Mouse (Mus musculus) thymus, adult 2 months (tissue): ENCODE measurements at regions not wholly inside any gene's neighbourhood (a gene's known extent, or its start where the extent isn't known, plus 50 kb on each side); places are given as distances from the start of the nearest gene placed in this dataset.

Experiments used
- DNase-seq: peaks from one replicate; pipeline ENCODE4 v3.0.0; 2021
- H3K27ac ChIP-seq: fragments of 200-500 bp; 2 replicates; pipeline ENCODE4 v1.5.1; 2012; ENCODE audit warnings: low read length, control low read depth; ENCODE audit not compliant: control insufficient read depth, insufficient read depth
- H3K27me3 ChIP-seq: fragments of 200-500 bp; 2 replicates; pipeline ENCODE4 v1.6.1; 2012; ENCODE audit warnings: mild to moderate bottlenecking, low read length, moderate library complexity, mixed read lengths; ENCODE audit not compliant: control insufficient read depth, insufficient read depth
- H3K36me3 ChIP-seq: fragments of 200-500 bp; 2 replicates; pipeline ENCODE4 v1.6.1; 2012; ENCODE audit warnings: mild to moderate bottlenecking, low read length, moderate library complexity; ENCODE audit not compliant: control insufficient read depth, insufficient read depth
- H3K4me1 ChIP-seq: fragments of 200-500 bp; replicated peaks from 2 replicates; pipeline ENCODE4 v1.6.1; 2012; ENCODE audit warnings: low read length; ENCODE audit not compliant: control insufficient read depth, insufficient read depth
- H3K4me3 ChIP-seq: fragments of 200-500 bp; 2 replicates; pipeline ENCODE4 v1.5.1; 2012; ENCODE audit warnings: mild to moderate bottlenecking, low read length, control low read depth, moderate library complexity; ENCODE audit not compliant: control insufficient read depth, insufficient read depth
- CTCF ChIP-seq: fragments of 200-500 bp; IDR thresholded peaks from 2 replicates; pipeline ENCODE4 v1.5.1; 2012; ENCODE audit warnings: mild to moderate bottlenecking, control low read depth, low read length, moderate library complexity, borderline replicate concordance; ENCODE audit not compliant: control insufficient read depth, poor library complexity, insufficient read depth; ENCODE audit errors: extremely low read depth
- POLR2A ChIP-seq: fragments of 200-500 bp; IDR thresholded peaks from 2 replicates; pipeline ENCODE4 v1.6.1; 2012; ENCODE audit warnings: mild to moderate bottlenecking, low read length, control low read depth, moderate library complexity; ENCODE audit not compliant: control insufficient read depth, poor library complexity, insufficient read depth; ENCODE audit errors: extremely low read depth
- WGBS: fragments of 180-500 bp; shearing (Covaris S2); methylation state at CpG from one replicate; pipeline ENCODE4 v1.1.7; 2018; 5-methylcytosine and 5-hydroxymethylcytosine counted together

DNA sequence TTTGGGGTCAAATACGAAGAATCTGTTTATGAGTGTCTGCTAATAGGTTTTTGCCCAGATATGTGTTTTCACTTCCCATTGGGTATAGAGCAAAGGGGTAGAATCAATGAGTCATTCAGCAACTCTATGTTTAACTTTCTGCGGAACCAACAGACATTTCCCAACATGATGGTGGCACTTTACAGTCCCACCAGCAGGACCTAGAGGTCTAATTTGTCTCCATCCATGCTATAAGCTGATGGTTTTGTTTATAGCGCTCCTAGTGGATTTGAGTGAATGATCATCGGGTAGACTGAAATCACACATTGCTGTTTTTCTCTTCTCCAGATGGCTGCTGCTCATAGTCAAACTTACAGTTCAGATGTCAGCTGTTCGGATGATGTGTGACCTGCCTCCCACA lies 99.7 kb upstream of the Arid5b start:
- Histone ChIP-seq H3K4me1 (no peaks in the 10 kb centered on the region), H3K27me3 (no peaks in the 10 kb centered on the region), H3K27ac (no peak overlapping the region), H3K4me3 (no peak overlapping the region), H3K36me3 (no peaks in the 10 kb centered on the region)
- 93% methylated on average over 5 of the region's 5 CpGs for WGBS
- no peak for DNase-seq
- TF ChIP-seq CTCF: no peak
- TF ChIP-seq POLR2A: no peak

DNA sequence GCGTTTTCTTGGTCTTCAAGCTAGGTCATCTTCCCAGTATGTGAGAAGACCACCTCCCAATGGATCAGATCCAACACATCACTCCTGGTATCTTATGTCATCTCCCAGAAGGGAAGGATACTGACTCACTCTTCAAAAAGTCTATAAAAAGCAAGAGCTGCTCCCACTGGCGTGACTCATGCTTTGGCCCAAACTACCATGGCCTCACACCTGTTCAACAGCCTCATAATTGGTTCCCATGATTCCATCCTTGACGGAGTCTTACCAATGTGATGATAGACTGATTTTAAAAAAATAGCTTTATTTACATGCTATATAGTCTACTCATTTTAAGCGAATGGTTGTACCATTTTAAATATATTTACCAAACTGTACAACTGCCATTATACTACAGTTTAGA lies 98.9 kb upstream of the Arid5b start:
- no peaks in the 10 kb centered on the region for H3K4me1 ChIP-seq
- WGBS: 96% methylated on average over 4 of the region's 4 CpGs

DNA sequence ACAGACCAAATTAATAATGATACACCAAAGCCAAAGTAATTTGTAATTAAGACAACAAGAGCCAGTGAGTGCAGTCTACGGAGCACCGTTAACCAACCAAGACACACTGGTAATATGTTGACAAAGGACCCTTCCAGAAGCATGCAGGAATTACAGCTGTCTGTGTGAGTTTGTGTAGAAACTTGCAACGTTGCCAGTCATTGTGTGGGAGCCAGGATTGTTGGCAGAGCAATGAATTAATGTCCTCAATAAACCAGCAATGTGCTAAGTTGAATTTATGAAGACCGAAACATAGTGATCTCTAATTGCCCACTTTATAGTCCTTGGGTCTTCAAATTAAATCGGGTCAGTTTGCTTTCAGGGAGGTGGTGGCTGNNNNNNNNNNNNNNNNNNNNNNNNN lies 95.3 kb upstream of the Arid5b start:
- DNase-seq: no peak
- H3K4me1 ChIP-seq: no peaks in the 10 kb centered on the region
- WGBS: 92% methylated on average over 5 of the region's 5 CpGs
- H3K27ac ChIP-seq: no peak overlapping the region
- no peak for TF ChIP-seq CTCF
- H3K27me3 ChIP-seq: no peaks in the 10 kb centered on the region
- H3K4me3 ChIP-seq: no peak overlapping the region
- no peaks in the 10 kb centered on the region for H3K36me3 ChIP-seq

More for the DNA sequence above, 98.9 kb upstream of the Arid5b start:
- Histone ChIP-seq H3K27me3 (no peaks in the 10 kb centered on the region), H3K4me3 (no peak overlapping the region), H3K27ac (no peak overlapping the region), H3K36me3 (no peaks in the 10 kb centered on the region)
- no peak for TF ChIP-seq POLR2A
- TF ChIP-seq CTCF: no peak
- no peak for DNase-seq

DNA sequence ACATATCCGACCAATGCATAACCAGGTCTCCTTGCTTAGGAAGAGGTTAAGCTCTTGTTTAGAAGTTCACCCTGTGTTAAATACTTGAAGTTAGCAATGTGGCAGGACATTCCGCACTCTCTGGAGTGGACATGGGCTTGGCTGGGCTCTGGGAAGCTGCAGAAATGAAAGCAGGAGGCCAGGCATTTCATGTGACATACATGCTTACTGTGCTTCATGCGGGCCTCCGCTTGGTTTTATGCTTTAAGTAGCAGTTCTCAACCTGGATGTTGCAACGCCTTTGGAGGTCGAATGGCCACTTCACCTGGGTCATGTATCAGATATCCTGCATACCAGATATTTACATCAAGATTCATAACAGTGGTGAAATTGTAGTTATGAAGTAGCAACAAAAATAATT lies 93.2 kb upstream of the Arid5b start:
- no peak for TF ChIP-seq CTCF
- H3K4me3 ChIP-seq: no peak overlapping the region
- DNase-seq: no peak
- WGBS: 95% methylated on average over 6 of the region's 6 CpGs
- no peaks in the 10 kb centered on the region for H3K4me1 ChIP-seq
- H3K27me3 ChIP-seq: no peaks in the 10 kb centered on the region
- H3K27ac ChIP-seq: no peak overlapping the region
- H3K36me3 ChIP-seq: no peaks in the 10 kb centered on the region

DNA sequence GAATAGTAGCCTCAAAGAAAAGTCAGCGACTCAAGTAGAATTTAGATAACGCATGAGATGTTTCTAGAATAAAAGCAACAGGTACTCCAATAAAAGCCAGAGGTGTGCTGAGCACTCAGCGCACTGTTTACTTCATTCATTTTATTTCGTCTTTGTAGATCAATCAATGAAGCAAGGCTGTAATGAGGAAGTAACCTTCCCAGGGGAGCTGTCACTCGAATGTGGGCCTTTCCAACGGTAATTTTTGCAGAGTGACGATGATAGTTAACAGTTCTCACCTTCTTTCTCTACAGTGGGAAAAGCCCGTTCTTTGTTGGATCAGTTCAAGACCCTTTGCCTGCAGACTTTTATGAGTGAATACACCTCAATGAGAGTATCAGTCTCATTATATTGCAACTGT lies 92.4 kb upstream of the Arid5b start:
- Histone ChIP-seq H3K27ac (no peak overlapping the region), H3K36me3 (no peaks in the 10 kb centered on the region), H3K4me1 (no peaks in the 10 kb centered on the region), H3K27me3 (no peaks in the 10 kb centered on the region), H3K4me3 (no peak overlapping the region)
- WGBS: 92% methylated on average over 8 of the region's 8 CpGs
- DNase-seq: no peak
- no peak for TF ChIP-seq POLR2A
- no peak for TF ChIP-seq CTCF

DNA sequence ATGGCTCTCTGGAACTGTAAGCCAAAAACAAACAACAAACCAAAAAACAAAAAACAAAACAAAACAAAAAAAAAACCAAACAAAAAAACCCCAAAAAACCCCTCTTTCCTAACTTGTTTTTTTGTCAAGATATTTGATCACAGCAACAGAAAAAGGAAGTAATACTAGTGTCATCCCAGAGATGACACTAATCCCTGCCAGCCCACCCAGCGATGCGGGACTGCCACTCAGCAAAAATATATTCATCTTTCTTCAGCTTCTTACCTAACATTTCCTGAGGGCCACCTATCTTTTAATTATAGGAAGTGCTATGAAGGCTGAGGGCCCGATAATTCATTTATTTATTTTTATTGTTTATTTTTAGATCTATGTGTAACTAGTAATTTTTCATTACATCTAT lies 88.3 kb upstream of the Arid5b start:
- no peak for DNase-seq
- H3K36me3 ChIP-seq: no peaks in the 10 kb centered on the region
- H3K4me3 ChIP-seq: no peak overlapping the region
- TF ChIP-seq CTCF: no peak
- no peak for TF ChIP-seq POLR2A
- no peaks in the 10 kb centered on the region for H3K27me3 ChIP-seq
- H3K4me1 ChIP-seq: no peaks in the 10 kb centered on the region
- H3K27ac ChIP-seq: no peak overlapping the region
- WGBS: 90% methylated on average over 3 of the region's 3 CpGs

DNA sequence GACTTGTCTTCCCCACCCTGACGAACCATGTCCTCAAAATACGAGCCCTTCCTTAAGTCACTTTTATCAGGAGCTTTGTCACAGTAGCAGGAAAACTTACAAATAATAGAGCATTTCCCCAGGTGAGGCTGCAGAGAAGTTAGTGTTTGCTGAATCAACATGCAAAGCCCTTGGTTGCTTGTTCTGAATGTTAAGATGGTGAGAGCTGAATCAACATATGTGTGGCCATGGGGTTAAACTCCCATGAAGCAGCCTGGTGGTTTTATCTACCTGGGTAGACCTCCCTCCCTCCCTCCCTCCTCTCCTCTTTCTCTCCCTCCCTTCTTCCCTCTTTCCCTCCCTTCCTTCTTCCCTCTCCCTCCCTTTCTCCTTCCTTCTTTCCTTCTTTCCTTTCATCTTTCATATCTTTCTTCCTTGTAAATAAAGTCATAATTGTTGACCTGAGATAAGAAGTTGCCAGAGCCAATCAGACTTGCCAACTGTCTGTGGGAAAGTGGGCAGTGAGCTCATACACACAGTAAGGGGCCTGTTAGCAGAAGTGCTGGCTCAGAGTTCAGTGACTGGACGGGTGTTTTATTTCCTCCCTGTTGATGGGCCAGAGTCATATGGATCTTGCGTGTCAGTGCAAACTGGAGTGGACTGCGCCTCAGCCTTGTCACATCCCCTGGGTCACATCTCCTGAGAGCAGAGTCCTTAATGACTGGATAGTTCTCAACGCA lies 82.4 kb upstream of the Arid5b start:
- WGBS: 89% methylated on average over 6 of the region's 6 CpGs
- DNase-seq: no peak
- H3K27ac ChIP-seq: no peak overlapping the region

More for the DNA sequence above, 82.4 kb upstream of the Arid5b start:
- no peaks in the 10 kb centered on the region for H3K36me3 ChIP-seq
- H3K4me3 ChIP-seq: no peak overlapping the region
- TF ChIP-seq CTCF (no peak), POLR2A (no peak)
- no peaks in the 10 kb centered on the region for H3K27me3 ChIP-seq
- H3K4me1 ChIP-seq: no peaks in the 10 kb centered on the region
